Mouse (Mus musculus) embryonic facial prominence, embryonic 14.5 days (tissue): Measurements from ENCODE around the gene Pnmal1. TPM values are rescaled to one million over a fixed set of nuclear protein-coding genes. Genes with fewer than 3 reads are reported as not detected.

Experiments used
- ATAC-seq: fragments of 200-750 bp; cut with Nextera tagmentation; 2 replicates; pipeline ENCODE4 v1.8.0; 2017; ENCODE audit warnings: low read depth, moderate number of reproducible peaks, moderate TSS enrichment
- DNase-seq: peaks from one replicate; pipeline ENCODE4 v3.0.0-alpha.2; 2015; ENCODE audit warnings: low spot score
- H3K27ac ChIP-seq: fragments of 300-500 bp; sonication (generic); replicated peaks from 2 replicates; pipeline ENCODE4 v1.5.1; 2014; ENCODE audit warnings: low read depth, mild to moderate bottlenecking, low read length, moderate library complexity
- H3K27me3 ChIP-seq: fragments of 300-500 bp; sonication (generic); replicated peaks from 2 replicates; pipeline ENCODE4 v1.6.1; 2014; ENCODE audit warnings: low read length; ENCODE audit not compliant: control insufficient read depth, insufficient read depth
- H3K36me3 ChIP-seq: fragments of 300-500 bp; sonication (generic); 2 replicates; pipeline ENCODE4 v1.6.1; 2014; ENCODE audit warnings: low read length, mixed read lengths; ENCODE audit not compliant: control insufficient read depth, insufficient read depth
- H3K4me1 ChIP-seq: fragments of 300-500 bp; sonication (generic); 2 replicates; pipeline ENCODE4 v1.6.1; 2014; ENCODE audit warnings: antibody characterized with exemption, low read length; ENCODE audit not compliant: control insufficient read depth, insufficient read depth
- H3K4me2 ChIP-seq: fragments of 300-500 bp; sonication (generic); 2 replicates; pipeline ENCODE4 v1.6.1; 2014; ENCODE audit warnings: low read depth, mild to moderate bottlenecking, low read length, moderate library complexity, mixed read lengths
- H3K4me3 ChIP-seq: fragments of 300-500 bp; sonication (generic); 2 replicates; pipeline ENCODE4 v1.5.1; 2014; ENCODE audit warnings: low read depth, mild to moderate bottlenecking, low read length
- H3K9ac ChIP-seq: fragments of 300-500 bp; sonication (generic); 2 replicates; pipeline ENCODE4 v1.6.1; 2014; ENCODE audit warnings: low read depth, mild to moderate bottlenecking, low read length, moderate library complexity, mixed read lengths
- H3K9me3 ChIP-seq: fragments of 300-500 bp; sonication (generic); 2 replicates; pipeline ENCODE4 v1.6.1; 2016; ENCODE audit warnings: low read length; ENCODE audit not compliant: control insufficient read depth
- WGBS: fragments of 180-500 bp; shearing (Covaris S2); extraction: QIAGEN DNeasy Blood & Tissue Kit; methylation state at CpG from one replicate; pipeline ENCODE4 v1.1.7; 2014; 5-methylcytosine and 5-hydroxymethylcytosine counted together
- polyA plus RNA-seq: library from polyadenylated mRNA; unstranded; fragments of >200 nt; fragmentation: Nextera tagmentation; extraction: Ambion mirVana; gene quantifications from 2 replicates; pipeline ENCODE4 v1.2.1, GENCODE M21; 2014

The Pnmal1 gene
- 2.1 and 2.3 TPM in 2 replicates for polyA plus RNA-seq

DNA sequence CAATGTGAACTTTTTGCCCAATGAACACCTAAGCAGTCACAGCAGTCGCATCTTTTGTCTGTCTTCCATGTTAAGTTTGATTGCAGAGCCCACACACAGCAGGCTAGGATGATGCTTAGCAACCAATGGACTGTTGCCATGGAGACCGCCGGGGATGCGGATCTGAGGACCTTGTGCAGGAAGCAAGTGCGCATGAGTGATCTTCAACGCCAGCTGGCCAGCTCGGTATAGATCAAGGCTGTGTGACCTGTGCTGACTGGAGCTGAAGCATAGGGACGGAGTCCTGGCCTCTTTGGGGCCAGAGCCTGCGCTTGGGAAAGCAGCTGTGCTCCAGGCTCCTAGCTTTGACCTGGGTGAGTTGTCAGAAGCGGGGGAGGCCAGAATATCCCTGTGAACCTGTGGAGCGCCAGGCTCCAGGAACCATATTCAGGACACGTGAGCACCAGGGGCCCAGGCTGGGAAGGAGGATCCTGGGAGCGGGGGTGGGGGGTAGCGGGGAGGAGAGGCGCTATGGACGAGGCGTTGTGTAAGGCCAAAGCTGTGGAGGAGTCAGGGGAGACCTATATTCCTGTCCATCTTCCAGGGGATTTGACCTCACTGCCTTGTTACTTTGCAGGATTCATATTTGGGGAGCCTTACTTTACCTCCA lies at the start of gene Pnmal1:
Gene Pnmal1 (plus strand): TSS at position 141 of the 649 bp plus-strand sequence.
- H3K36me3 ChIP-seq = no peaks in the 10 kb centered on the region
- no peak within 1 kb of the TSS for H3K27ac ChIP-seq
- no peaks in the 10 kb centered on the region for H3K27me3 ChIP-seq
- DNase-seq (peak; percentile 89), ATAC-seq (peak; percentile 86)
- peak within 1 kb of the TSS; percentile 16; the same call in 1 of the 2 replicates for H3K4me2 ChIP-seq
- H3K9me3 ChIP-seq = 0 out of 2 replicates have a peak, but pooled peaks cover 6% of the 10 kb centered on the region
- WGBS = 29% methylated on average over 15 of the region's 17 CpGs
- no peak within 1 kb of the TSS for H3K9ac ChIP-seq
- H3K4me3 ChIP-seq = no peak within 1 kb of the TSS
- peaks cover 5% of the 10 kb centered on the region for H3K4me1 ChIP-seq

DNA sequence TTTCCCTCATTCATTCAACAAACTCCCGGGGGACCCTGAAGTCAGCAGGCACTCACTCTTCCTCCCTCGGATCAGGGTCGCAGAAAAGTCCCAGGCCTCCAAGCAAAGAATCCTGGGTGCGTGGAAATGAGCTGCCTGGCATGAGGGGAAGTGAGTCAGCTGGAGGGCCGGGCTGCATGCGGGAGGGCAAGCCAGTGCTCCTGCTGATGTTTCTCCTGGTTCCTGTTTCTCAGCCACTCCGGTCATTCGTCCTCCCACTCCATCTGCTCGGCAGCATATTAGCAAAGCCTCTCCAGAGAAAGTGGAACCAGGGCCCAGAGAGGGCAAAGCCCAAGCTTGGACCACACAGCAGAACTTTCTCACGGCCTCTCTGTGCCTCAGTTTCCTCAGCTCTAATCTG lies 49.6 kb upstream of the Pnmal1 start:
- Histone ChIP-seq H3K9ac (peak overlapping the region; percentile 37; the same call in 1 of the 2 replicates), H3K36me3 (peaks cover 9% of the 10 kb centered on the region), H3K4me1 (peaks cover 10% of the 10 kb centered on the region), H3K27ac (no peak overlapping the region), H3K27me3 (no peaks in the 10 kb centered on the region), H3K9me3 (no peaks in the 10 kb centered on the region), H3K4me2 (no peak overlapping the region), H3K4me3 (no peak overlapping the region)
- 42% methylated on average over 10 of the region's 10 CpGs for WGBS
- DNase-seq = no peak
- no peak for ATAC-seq

DNA sequence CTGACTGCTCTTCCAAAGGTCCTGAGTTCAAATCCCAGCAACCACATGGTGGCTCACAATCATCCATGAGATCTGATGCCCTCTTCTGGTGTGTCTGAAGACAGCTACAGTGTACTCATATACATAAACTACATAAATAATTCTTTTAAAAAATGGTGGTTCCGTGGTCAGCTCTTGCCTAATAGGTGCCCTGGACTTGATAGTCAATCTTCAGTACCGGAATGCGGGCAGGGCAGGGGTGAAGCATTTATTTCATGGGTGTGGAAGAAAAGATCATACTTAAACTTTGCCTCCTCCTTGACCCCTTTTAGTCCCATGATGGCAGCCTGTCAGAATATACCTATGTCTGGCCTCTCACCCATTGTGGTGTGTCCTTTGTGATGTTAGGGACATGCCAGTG lies 47.6 kb upstream of the Pnmal1 start:
- no peak overlapping the region for H3K9ac ChIP-seq
- H3K27ac ChIP-seq = no peak overlapping the region
- no peaks in the 10 kb centered on the region for H3K9me3 ChIP-seq
- H3K4me3 ChIP-seq = no peak overlapping the region
- no peak overlapping the region for H3K4me2 ChIP-seq
- H3K27me3 ChIP-seq = no peaks in the 10 kb centered on the region
- DNase-seq (no peak), ATAC-seq (no peak)
- H3K4me1 ChIP-seq = no peaks in the 10 kb centered on the region; the same call in 1 of the 2 replicates
- 95% methylated on average over 3 of the region's 3 CpGs for WGBS
- H3K36me3 ChIP-seq = peaks cover 28% of the 10 kb centered on the region

DNA sequence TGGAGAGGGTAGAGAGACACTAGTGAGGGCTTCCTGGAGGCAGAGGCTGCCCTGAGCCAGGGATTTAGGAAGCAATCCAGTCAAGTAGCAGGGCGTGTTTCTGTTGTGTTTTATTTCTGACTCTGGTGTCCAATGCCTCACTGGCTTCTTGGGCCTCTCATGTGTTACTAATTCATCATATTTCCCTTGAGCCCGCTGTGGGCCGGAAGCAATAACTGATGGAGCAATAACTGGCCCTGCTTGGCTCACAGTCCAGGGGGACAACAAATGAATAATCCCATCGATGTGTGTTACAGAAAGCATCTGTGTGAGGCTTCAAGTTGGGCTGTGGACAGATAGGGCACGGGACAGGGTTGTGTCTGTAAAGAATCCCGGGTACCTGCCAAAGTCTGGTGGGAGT lies 47.1 kb upstream of the Pnmal1 start:
- Histone ChIP-seq H3K4me2 (no peak overlapping the region), H3K4me3 (no peak overlapping the region), H3K36me3 (peaks cover 33% of the 10 kb centered on the region), H3K4me1 (no peaks in the 10 kb centered on the region; the same call in 1 of the 2 replicates), H3K27ac (no peak overlapping the region), H3K9me3 (no peaks in the 10 kb centered on the region), H3K9ac (no peak overlapping the region), H3K27me3 (no peaks in the 10 kb centered on the region)
- 54% methylated on average over 6 of the region's 6 CpGs for WGBS
- ATAC-seq (no peak), DNase-seq (no peak)

DNA sequence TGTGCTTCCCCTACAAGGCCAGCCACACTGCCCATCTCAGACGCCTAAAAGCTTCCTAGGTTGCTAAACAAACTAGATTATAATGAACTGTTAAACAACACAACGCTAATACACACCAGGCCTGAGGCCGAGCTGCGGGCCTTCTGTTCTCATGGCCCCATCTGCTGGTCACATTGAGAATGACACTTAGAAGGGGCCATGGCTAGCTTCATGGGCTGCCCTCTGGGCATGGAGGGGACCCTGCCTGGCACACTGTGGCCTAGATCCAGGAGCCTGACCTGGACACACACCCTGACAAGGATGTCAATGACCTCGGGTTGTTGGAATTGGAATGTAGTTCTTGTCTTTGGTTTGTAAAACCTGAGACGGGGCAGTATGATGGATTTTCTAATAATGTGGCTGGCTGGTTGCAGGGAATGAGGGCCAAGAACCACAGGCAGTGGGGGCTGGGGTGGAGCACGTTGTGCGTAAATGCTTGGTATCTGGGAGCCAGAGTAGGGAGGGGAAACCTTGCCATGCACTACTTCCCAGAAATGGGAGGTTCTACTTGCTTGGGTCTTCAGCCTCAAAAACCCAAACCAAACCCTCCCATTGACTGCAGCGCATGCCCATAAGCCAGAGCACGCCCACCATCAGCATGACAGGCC lies 45.5 kb upstream of the Pnmal1 start:
- Histone ChIP-seq H3K27me3 (no peaks in the 10 kb centered on the region), H3K9me3 (no peaks in the 10 kb centered on the region), H3K4me1 (no peaks in the 10 kb centered on the region; the same call in 1 of the 2 replicates), H3K4me2 (no peak overlapping the region), H3K4me3 (no peak overlapping the region), H3K27ac (no peak overlapping the region), H3K9ac (no peak overlapping the region; the same call in 1 of the 2 replicates), H3K36me3 (peaks cover 49% of the 10 kb centered on the region)
- ATAC-seq = peak; percentile 73
- peak; percentile 80 for DNase-seq
- 35% methylated on average over 10 of the region's 10 CpGs for WGBS

DNA sequence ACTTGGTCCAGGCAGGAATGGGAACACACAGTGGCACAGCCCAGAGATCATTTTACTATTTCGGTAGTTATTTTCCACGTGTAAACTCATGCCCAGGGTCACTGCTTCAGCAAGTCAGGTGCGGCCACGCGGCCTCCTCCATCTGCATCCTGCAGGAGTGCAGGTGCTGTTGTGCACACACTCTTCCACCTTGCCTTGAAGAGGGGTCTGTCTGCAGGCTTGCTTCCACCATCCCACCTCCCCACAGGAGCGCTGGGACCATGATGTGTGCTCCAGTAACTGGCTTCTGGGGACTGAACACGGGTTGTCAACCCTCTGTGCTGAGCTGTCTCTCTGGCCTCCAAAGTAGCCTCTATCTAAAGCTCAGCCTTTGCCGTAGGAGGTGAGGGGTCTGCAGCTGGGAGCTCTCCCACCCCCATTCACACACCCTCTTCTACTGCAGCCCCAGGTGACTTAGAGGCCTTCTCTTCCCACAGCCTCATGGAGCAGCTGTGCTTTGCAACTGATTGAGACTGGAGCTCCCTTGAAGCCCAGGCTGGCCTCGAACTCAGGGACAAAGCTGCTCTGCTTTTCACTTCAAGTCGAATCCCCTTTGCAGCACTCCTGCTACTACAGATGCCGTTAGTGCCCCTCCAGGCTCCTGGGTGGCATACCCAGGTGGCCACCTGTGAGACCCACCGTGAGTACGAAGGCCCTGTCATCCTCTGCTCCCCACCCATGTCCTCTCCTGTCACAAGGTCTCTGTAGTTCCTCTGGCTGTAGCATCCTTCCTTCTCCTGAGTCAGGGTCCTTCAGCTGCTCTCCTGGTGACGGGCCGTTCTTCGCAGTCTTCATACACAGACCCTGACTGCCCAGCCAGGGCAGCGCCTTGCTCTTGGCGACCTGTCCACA lies 44.8 kb upstream of the Pnmal1 start:
- Histone ChIP-seq H3K36me3 (peaks cover 56% of the 10 kb centered on the region), H3K4me1 (peaks cover 7% of the 10 kb centered on the region; the same call in 1 of the 2 replicates), H3K9ac (no peak overlapping the region), H3K4me2 (no peak overlapping the region), H3K27ac (no peak overlapping the region), H3K27me3 (no peaks in the 10 kb centered on the region), H3K9me3 (no peaks in the 10 kb centered on the region), H3K4me3 (no peak overlapping the region)
- no peak for DNase-seq
- WGBS = 81% methylated on average over 18 of the region's 18 CpGs
- ATAC-seq = 0 out of 2 replicates have a peak, but pooled peaks have one; percentile 2

DNA sequence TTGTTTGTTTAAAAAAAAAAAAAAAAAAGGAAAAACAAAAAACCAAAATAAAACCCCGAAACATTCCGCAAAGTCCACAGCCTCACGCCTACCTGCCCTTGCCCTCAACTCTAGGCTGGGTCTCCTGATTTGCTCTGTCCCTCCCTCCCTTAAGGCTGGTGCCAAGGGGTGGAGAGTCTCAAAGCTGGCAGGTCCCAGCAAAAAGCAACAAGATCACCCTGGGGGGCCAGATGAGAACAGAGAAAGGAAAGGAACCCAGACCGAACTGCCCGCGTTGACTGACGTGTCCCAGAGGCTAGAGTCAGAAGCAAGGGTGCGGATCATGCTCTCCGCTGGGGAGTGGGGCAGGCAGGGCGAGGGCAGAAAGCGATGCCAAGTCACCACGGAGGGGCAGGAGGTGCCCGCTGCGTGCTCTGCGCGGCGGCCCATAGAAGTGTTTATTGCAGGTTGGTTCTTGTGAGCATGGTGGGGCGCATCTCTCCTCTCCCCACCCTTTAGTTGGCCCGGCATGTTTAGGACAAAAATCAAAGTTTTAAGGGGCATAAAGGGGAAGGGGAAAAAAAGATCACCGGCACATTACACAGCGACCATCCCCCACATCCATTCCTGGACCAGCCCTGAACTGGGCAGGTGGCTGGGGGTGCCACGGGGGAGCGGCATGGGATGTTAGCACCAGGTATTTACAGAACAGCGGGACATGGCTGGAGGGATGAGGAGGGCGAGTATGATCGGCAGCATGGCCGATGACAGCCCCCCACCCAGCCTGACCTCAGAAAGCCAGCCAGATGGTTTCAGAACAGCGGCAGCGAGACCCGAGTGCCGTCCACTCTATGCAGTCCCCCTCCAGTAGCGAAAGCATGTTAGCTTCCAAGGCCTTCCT lies 43.8 kb upstream of the Pnmal1 start:
- Histone ChIP-seq H3K36me3 (peaks cover 61% of the 10 kb centered on the region), H3K9ac (no peak overlapping the region), H3K4me2 (no peak overlapping the region), H3K27ac (no peak overlapping the region), H3K9me3 (no peaks in the 10 kb centered on the region), H3K4me1 (peaks cover 15% of the 10 kb centered on the region), H3K27me3 (no peaks in the 10 kb centered on the region), H3K4me3 (no peak overlapping the region)
- DNase-seq (no peak), ATAC-seq (no peak)
- 92% methylated on average over 32 of the region's 32 CpGs for WGBS
